Mouse (Mus musculus) lung, adult 10 weeks (tissue): ENCODE results near the gene Atp6v1e1. TPM values are rescaled to one million over a fixed set of nuclear protein-coding genes. Genes with fewer than 3 reads are reported as not detected.

ENCODE experiments used
- polyA plus RNA-seq: library from polyadenylated mRNA; stranded (reverse); fragments of 350-450 nt; fragmentation: Illumina TruSeq; extraction: RNeasy Lipid Tissue Mini Kit (QIAGEN cat#74804); gene quantifications from one replicate; pipeline ENCODE4 v1.2.3, GENCODE M21; 2014; ENCODE audit warnings: low read depth, low replicate concordance; ENCODE audit not compliant: insufficient read depth

Gene Atp6v1e1
- polyA plus RNA-seq: 139 TPM

GRCm38 (mm10) chr6:120822307-120822928 lies at the start of gene Atp6v1e1:
Gene Atp6v1e1 (minus strand): TSS chr6:120822793.

GRCm38 (mm10) chr6:120835474-120836374 lies 13.1 kb upstream of the Atp6v1e1 start, which contains the start of gene Bcl2l13:
Gene Bcl2l13 (plus strand): TSS chr6:120836212.

DNA sequence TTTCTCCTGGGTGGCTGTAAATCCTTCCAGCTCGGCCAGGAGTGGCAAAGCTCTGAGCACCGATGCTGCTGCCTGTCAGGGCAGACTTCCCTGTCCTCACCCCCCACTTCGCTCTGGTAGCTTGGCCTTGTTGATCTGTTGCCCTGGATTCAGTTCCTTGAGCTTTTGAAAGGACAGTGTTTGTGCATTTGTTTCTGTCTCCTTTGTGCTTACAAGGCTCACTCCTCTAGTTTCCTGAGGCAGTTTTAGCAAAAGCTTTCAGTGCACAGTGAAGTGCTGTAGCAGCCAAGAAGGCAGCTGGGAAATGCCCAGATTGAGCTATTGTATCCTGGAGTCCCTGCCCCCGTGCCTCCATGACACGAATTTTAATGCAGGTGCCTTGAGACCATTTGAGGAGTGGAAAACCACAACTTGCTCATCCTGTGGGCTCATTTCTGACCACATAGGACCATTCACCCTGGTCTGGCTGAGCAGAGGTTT lies 49.4 kb downstream of the Atp6v1e1 start, which contains the start of gene Slc25a18:
Gene Slc25a18 (plus strand): TSS at position 430 of the 480 bp plus-strand sequence.

Other genes with a start within 250 kb of the Atp6v1e1 start
- gene Cecr2, start 156.4 kb downstream of the Atp6v1e1 start, polyA plus RNA-seq: 1.4 TPM
- gene Slc25a18, start 49.2 kb downstream of the Atp6v1e1 start, polyA plus RNA-seq: 0.71 TPM
- gene Bcl2l13, start 13.4 kb upstream of the Atp6v1e1 start, polyA plus RNA-seq: 7.8 TPM
- 5.4 TPM for gene Bid, start 94.1 kb upstream of the Atp6v1e1 start, polyA plus RNA-seq